ENCODE assay signal across 7 mouse cellular contexts in the genomic region with DNA sequence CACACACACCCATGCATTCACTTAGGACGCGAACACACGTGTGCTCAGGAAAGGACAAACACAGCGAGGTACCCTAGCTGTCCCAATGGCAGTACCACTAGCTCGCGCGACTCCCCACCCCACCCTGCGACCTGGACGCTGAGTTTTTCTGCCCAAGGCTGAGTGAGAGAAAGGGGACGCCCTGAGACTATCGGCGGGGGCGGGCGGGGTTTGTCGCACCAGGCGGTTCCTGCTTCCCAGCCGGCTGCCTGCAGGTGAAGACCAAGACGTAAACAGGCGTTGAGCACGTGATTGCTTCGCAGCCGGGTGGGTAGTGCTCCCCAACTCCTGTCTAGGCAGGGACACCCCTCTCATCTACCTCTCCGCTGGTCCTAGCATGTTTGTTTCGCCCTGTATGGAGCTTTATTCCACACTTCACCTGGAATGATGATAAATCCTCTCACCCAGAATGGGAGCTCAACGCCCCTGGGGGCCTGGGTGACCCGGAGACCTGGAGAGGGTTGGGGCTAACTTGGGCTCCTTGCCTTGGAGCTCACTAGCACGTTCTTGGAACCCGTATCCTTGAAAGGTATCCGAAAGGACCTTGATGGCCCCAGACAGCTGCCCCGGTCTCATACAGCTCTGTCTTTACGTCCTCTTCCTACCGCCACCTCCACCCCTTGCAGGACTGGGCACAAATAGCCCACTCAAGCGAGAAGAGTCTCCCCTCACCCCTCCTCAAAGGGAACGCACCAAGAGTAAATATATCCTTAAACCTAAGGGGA. TPM values are rescaled to one million over a fixed set of nuclear protein-coding genes. Genes with fewer than 3 reads are reported as not detected.
DNase-seq lines count a peak whose midpoint lies in the region; ATAC-seq and TF ChIP-seq lines count a peak whose summit lies in the region.

No protein-coding gene starts in this region.

- peak in 1 of 2 experiments; percentile 21; a peak in 1 of 4 replicates for TF ChIP-seq POLR2A in MEL (IDR thresholded peaks at IDR 0.05; ENCODE audit: control insufficient read depth in 1 of 2, insufficient read depth in 1 of 2, low read depth in 1 of 2, low read length in 2 of 2, poor library complexity in 1 of 2)
- no peak for TF ChIP-seq POLR2A in bone marrow macrophage, adult 2 months (IDR thresholded peaks at IDR 0.05; ENCODE audit: borderline replicate concordance, low read depth, low read length)

- peak overlapping the region; percentile 69 to 93 for H3K4me3 ChIP-seq in MEL (ENCODE audit: control insufficient read depth in 1 of 2, insufficient read depth in 1 of 2, low read depth in 2 of 2, low read length in 2 of 2)
- peak overlapping the region; percentile 66 for H3K4me3 ChIP-seq in bone marrow macrophage, adult 2 months (ENCODE audit: insufficient read depth, low read length)
- H3K4me3 ChIP-seq in forebrain, embryonic 11.5 days (ENCODE audit: low read depth, low read length) = peak overlapping the region; percentile 42
- H3K4me3 ChIP-seq in limb, embryonic 11.5 days (ENCODE audit: low read depth, low read length) = peak overlapping the region; percentile 78
- H3K4me3 ChIP-seq in midbrain, embryonic 12.5 days = peak overlapping the region; percentile 76
- peak overlapping the region; percentile 55 for H3K4me3 ChIP-seq in stomach, embryonic 16.5 days (replicated peaks; ENCODE audit: low read length)

- WGBS in forebrain, embryonic 11.5 days = under 1% methylated on average over 34 of the region's 34 CpGs
- WGBS in limb, embryonic 11.5 days = 0% methylated on average over 34 of the region's 34 CpGs
- WGBS in midbrain, embryonic 12.5 days = under 1% methylated on average over 34 of the region's 34 CpGs
- WGBS in stomach, embryonic 16.5 days = under 1% methylated on average over 34 of the region's 34 CpGs

- 0 out of 2 replicates have a peak, but pooled peaks have one; percentile 13 for ATAC-seq in forebrain, embryonic 11.5 days (replicated peaks; ENCODE audit: low FRiP score)
- no peak for ATAC-seq in limb, embryonic 11.5 days (ENCODE audit: insufficient number of reproducible peaks, low FRiP score, low TSS enrichment, low read depth)
- peak; percentile 21; the same call in 1 of the 2 replicates for ATAC-seq in midbrain, embryonic 12.5 days (ENCODE audit: low FRiP score, low read depth)
- ATAC-seq in stomach, embryonic 16.5 days (ENCODE audit: insufficient read depth, low FRiP score) = no peak

- TF ChIP-seq CTCF in MEL (IDR thresholded peaks at IDR 0.05 in 2 of 3, conservative IDR thresholded peaks at IDR 0.05 in 1 of 3; ENCODE audit: control insufficient read depth in 1 of 3, insufficient read depth in 1 of 3, low read depth in 2 of 3, low read length in 3 of 3, poor library complexity in 1 of 3, severe bottlenecking in 1 of 3) = no peak
- no peak for TF ChIP-seq CTCF in bone marrow macrophage, adult 2 months (IDR thresholded peaks at IDR 0.05; ENCODE audit: low read depth, low read length)

- peak overlapping the region; percentile 67 for H3K27ac ChIP-seq in MEL (ENCODE audit: control insufficient read depth, low read depth, low read length)
- no peak overlapping the region for H3K27ac ChIP-seq in bone marrow macrophage, adult 2 months (ENCODE audit: insufficient read depth, low read depth, low read length)
- peak overlapping the region; percentile 96 for H3K27ac ChIP-seq in forebrain, embryonic 11.5 days (ENCODE audit: low read depth, low read length)
- H3K27ac ChIP-seq in limb, embryonic 11.5 days (replicated peaks; ENCODE audit: low read depth, low read length) = peak overlapping the region; percentile 92
- H3K27ac ChIP-seq in midbrain, embryonic 12.5 days (replicated peaks) = peak overlapping the region; percentile 97
- peak overlapping the region; percentile 99 for H3K27ac ChIP-seq in stomach, embryonic 16.5 days (ENCODE audit: low read length)

- H3K79me2 ChIP-seq in MEL (ENCODE audit: control insufficient read depth, insufficient read depth, low read length, poor library complexity) = no peaks in the 10 kb centered on the region; the same call in 1 of the 2 replicates

- H3K36me3 ChIP-seq in MEL (ENCODE audit: control insufficient read depth in 1 of 2, insufficient read depth in 2 of 2, low read length in 2 of 2) = peaks cover 0 to 7% of the 10 kb centered on the region in 2 experiments; a peak in 2 of 4 replicates
- H3K36me3 ChIP-seq in forebrain, embryonic 11.5 days (ENCODE audit: control insufficient read depth, insufficient read depth, low read length) = no peaks in the 10 kb centered on the region; the same call in 1 of the 2 replicates
- peaks cover 5% of the 10 kb centered on the region; the same call in 1 of the 2 replicates for H3K36me3 ChIP-seq in limb, embryonic 11.5 days (ENCODE audit: control insufficient read depth, insufficient read depth, low read length)
- peaks cover 16% of the 10 kb centered on the region for H3K36me3 ChIP-seq in midbrain, embryonic 12.5 days
- H3K36me3 ChIP-seq in stomach, embryonic 16.5 days (ENCODE audit: control insufficient read depth, insufficient read depth, low read length) = peaks cover 6% of the 10 kb centered on the region; the same call in 1 of the 2 replicates

- peak overlapping the region; percentile 63 for H3K9ac ChIP-seq in MEL (ENCODE audit: control insufficient read depth, low read depth, low read length, poor library complexity, severe bottlenecking)
- H3K9ac ChIP-seq in forebrain, embryonic 11.5 days (ENCODE audit: low read length) = peak overlapping the region; percentile 57
- H3K9ac ChIP-seq in limb, embryonic 11.5 days (ENCODE audit: low read length) = peak overlapping the region; percentile 75
- peak overlapping the region; percentile 54 for H3K9ac ChIP-seq in midbrain, embryonic 12.5 days (replicated peaks)
- H3K9ac ChIP-seq in stomach, embryonic 16.5 days (ENCODE audit: low read length) = peak overlapping the region; percentile 81

- H3K4me2 ChIP-seq in forebrain, embryonic 11.5 days (ENCODE audit: low read depth, low read length, severe bottlenecking) = peak overlapping the region; percentile 90
- peak overlapping the region; percentile 95 for H3K4me2 ChIP-seq in limb, embryonic 11.5 days (ENCODE audit: low read depth, severe bottlenecking)
- H3K4me2 ChIP-seq in midbrain, embryonic 12.5 days (replicated peaks) = peak overlapping the region; percentile 74
- H3K4me2 ChIP-seq in stomach, embryonic 16.5 days (ENCODE audit: low read depth, low read length) = peak overlapping the region; percentile 94

- no peaks in the 10 kb centered on the region for H3K9me3 ChIP-seq in MEL (replicated peaks; ENCODE audit: insufficient read depth, low read length)
- no peaks in the 10 kb centered on the region for H3K9me3 ChIP-seq in forebrain, embryonic 11.5 days (ENCODE audit: control insufficient read depth, low read length)
- H3K9me3 ChIP-seq in limb, embryonic 11.5 days (ENCODE audit: control insufficient read depth, low read length) = no peaks in the 10 kb centered on the region
- no peaks in the 10 kb centered on the region for H3K9me3 ChIP-seq in midbrain, embryonic 12.5 days
- no peaks in the 10 kb centered on the region for H3K9me3 ChIP-seq in stomach, embryonic 16.5 days (replicated peaks; ENCODE audit: control insufficient read depth, low read length)

- DNase-seq in MEL (ENCODE audit: low read depth, low spot score) = peak; percentile 89
- peak; percentile 73 for DNase-seq in forebrain, embryonic 11.5 days (ENCODE audit: low spot score)
- DNase-seq in heart, postnatal 4 days = peak; percentile 61
- DNase-seq in limb, embryonic 11.5 days (ENCODE audit: low spot score) = peak; percentile 68

- H3K27me3 ChIP-seq in MEL (ENCODE audit: control insufficient read depth in 1 of 2, insufficient read depth in 2 of 2, low read length in 2 of 2) = no peaks in the 10 kb centered on the region
- no peaks in the 10 kb centered on the region for H3K27me3 ChIP-seq in forebrain, embryonic 11.5 days (ENCODE audit: control insufficient read depth, insufficient read depth, low read length)
- H3K27me3 ChIP-seq in limb, embryonic 11.5 days (ENCODE audit: control insufficient read depth, insufficient read depth, low read length) = no peaks in the 10 kb centered on the region
- H3K27me3 ChIP-seq in midbrain, embryonic 12.5 days = peaks cover 5% of the 10 kb centered on the region; the same call in 1 of the 2 replicates
- H3K27me3 ChIP-seq in stomach, embryonic 16.5 days (ENCODE audit: control insufficient read depth, insufficient read depth, low read length) = no peaks in the 10 kb centered on the region

- no peak for TF ChIP-seq RAD21 in MEL (IDR thresholded peaks at IDR 0.05; ENCODE audit: low read depth, low read length)

- TF ChIP-seq EP300 in MEL (IDR thresholded peaks at IDR 0.05; ENCODE audit: low read depth in 1 of 2, low read length in 2 of 2) = no peak

- H3K4me1 ChIP-seq in MEL (ENCODE audit: control insufficient read depth in 1 of 2, insufficient read depth in 2 of 2, low read length in 2 of 2) = peaks cover 6 to 12% of the 10 kb centered on the region in 2 experiments
- H3K4me1 ChIP-seq in bone marrow macrophage, adult 2 months (ENCODE audit: control insufficient read depth, insufficient read depth, low read length) = peaks cover 12% of the 10 kb centered on the region
- H3K4me1 ChIP-seq in forebrain, embryonic 11.5 days (replicated peaks; ENCODE audit: control insufficient read depth, insufficient read depth, low read length) = peaks cover 29% of the 10 kb centered on the region
- H3K4me1 ChIP-seq in limb, embryonic 11.5 days (ENCODE audit: control insufficient read depth, insufficient read depth, low read length) = peaks cover 43% of the 10 kb centered on the region
- peaks cover 62% of the 10 kb centered on the region for H3K4me1 ChIP-seq in midbrain, embryonic 12.5 days
- H3K4me1 ChIP-seq in stomach, embryonic 16.5 days (ENCODE audit: control insufficient read depth, insufficient read depth, low read length) = peaks cover 47% of the 10 kb centered on the region

RNA-seq across cellular contexts. Expression of a gene that starts 1.5 kb away (rescaled TPM):
- 4.0 and 4.2 TPM in 2 replicates for total RNA-seq in MEL (2012; rRNA removed)
- polyA plus RNA-seq in MEL (2012; ENCODE audit: insufficient read depth in 1 of 2, insufficient read length in 2 of 2, low read depth in 1 of 2, low replicate concordance in 2 of 2, missing spikeins in 1 of 2) = 10 to 100 TPM in 1 of 2 experiments, not detected in 1; 13.1 TPM
- polyA plus RNA-seq in bone marrow macrophage, adult 2 months (2012; ENCODE audit: insufficient read depth, insufficient read length, missing spikeins) = 3.0 and 3.6 TPM in 2 replicates
- polyA plus RNA-seq in forebrain, embryonic 11.5 days (2014; fragmentation: Nextera tagmentation; extraction: Ambion mirVana) = 52.7 and 56.9 TPM in 2 replicates
- total RNA-seq in heart, postnatal 4 days (2021) = 10 to 100 TPM; 52.6 to 68.0 TPM
- 64.4 and 71.7 TPM in 2 replicates for polyA plus RNA-seq in limb, embryonic 11.5 days (2014; fragmentation: Nextera tagmentation; extraction: Ambion mirVana)
- 69.5 and 70.3 TPM in 2 replicates for polyA plus RNA-seq in midbrain, embryonic 12.5 days (2016; fragmentation: Nextera tagmentation; extraction: Ambion mirVana)
- 27.7 and 36.0 TPM in 2 replicates for polyA plus RNA-seq in stomach, embryonic 16.5 days (2015; fragmentation: Nextera tagmentation; extraction: Ambion mirVana)

RNA-seq across cellular contexts. Expression of a gene that starts 9.5 kb away (rescaled TPM):
- 136 and 145 TPM in 2 replicates for total RNA-seq in MEL (2012; rRNA removed)
- polyA plus RNA-seq in MEL (2012; ENCODE audit: insufficient read depth in 1 of 2, insufficient read length in 2 of 2, low read depth in 1 of 2, low replicate concordance in 2 of 2, missing spikeins in 1 of 2) = 100 to 1,000 TPM in 1 of 2 experiments, not detected in 1; 136 TPM
- 38.5 and 42.1 TPM in 2 replicates for polyA plus RNA-seq in bone marrow macrophage, adult 2 months (2012; ENCODE audit: insufficient read depth, insufficient read length, missing spikeins)
- polyA plus RNA-seq in forebrain, embryonic 11.5 days (2014; fragmentation: Nextera tagmentation; extraction: Ambion mirVana) = 71.4 and 78.1 TPM in 2 replicates
- total RNA-seq in heart, postnatal 4 days (2021) = 10 to 100 TPM; 45.3 to 45.5 TPM
- 69.3 and 73.6 TPM in 2 replicates for polyA plus RNA-seq in limb, embryonic 11.5 days (2014; fragmentation: Nextera tagmentation; extraction: Ambion mirVana)
- polyA plus RNA-seq in midbrain, embryonic 12.5 days (2016; fragmentation: Nextera tagmentation; extraction: Ambion mirVana) = 70.3 and 78.7 TPM in 2 replicates
- polyA plus RNA-seq in stomach, embryonic 16.5 days (2015; fragmentation: Nextera tagmentation; extraction: Ambion mirVana) = 62.2 and 64.9 TPM in 2 replicates

RNA-seq across cellular contexts. Expression of a gene that starts 10.2 kb away (rescaled TPM):
- total RNA-seq in MEL (2012; rRNA removed) = 35.9 and 37.5 TPM in 2 replicates
- polyA plus RNA-seq in MEL (2012; ENCODE audit: insufficient read depth in 1 of 2, insufficient read length in 2 of 2, low read depth in 1 of 2, low replicate concordance in 2 of 2, missing spikeins in 1 of 2) = 10 to 100 TPM in 1 of 2 experiments, not detected in 1; 55.6 TPM
- 4.4 and 5.5 TPM in 2 replicates for polyA plus RNA-seq in bone marrow macrophage, adult 2 months (2012; ENCODE audit: insufficient read depth, insufficient read length, missing spikeins)
- polyA plus RNA-seq in forebrain, embryonic 11.5 days (2014; fragmentation: Nextera tagmentation; extraction: Ambion mirVana) = 18.4 and 19.9 TPM in 2 replicates
- total RNA-seq in heart, postnatal 4 days (2021) = 10 to 100 TPM; 12.3 to 14.4 TPM
- polyA plus RNA-seq in limb, embryonic 11.5 days (2014; fragmentation: Nextera tagmentation; extraction: Ambion mirVana) = 19.0 and 25.4 TPM in 2 replicates
- polyA plus RNA-seq in midbrain, embryonic 12.5 days (2016; fragmentation: Nextera tagmentation; extraction: Ambion mirVana) = 24.1 and 24.5 TPM in 2 replicates
- polyA plus RNA-seq in stomach, embryonic 16.5 days (2015; fragmentation: Nextera tagmentation; extraction: Ambion mirVana) = 17.1 and 17.2 TPM in 2 replicates

RNA-seq across cellular contexts. Expression of a gene that starts 26.8 kb away (rescaled TPM):
- 0.10 and 0.15 TPM in 2 replicates for total RNA-seq in MEL (2012; rRNA removed)
- under 1 TPM in 1 of 2 experiments, not detected in 1; 0.47 TPM for polyA plus RNA-seq in MEL (2012; ENCODE audit: insufficient read depth in 1 of 2, insufficient read length in 2 of 2, low read depth in 1 of 2, low replicate concordance in 2 of 2, missing spikeins in 1 of 2)
- polyA plus RNA-seq in bone marrow macrophage, adult 2 months (2012; ENCODE audit: insufficient read depth, insufficient read length, missing spikeins) = 0.25 TPM in 1 of 2 replicates, not detected in the other
- 7.1 and 7.4 TPM in 2 replicates for polyA plus RNA-seq in forebrain, embryonic 11.5 days (2014; fragmentation: Nextera tagmentation; extraction: Ambion mirVana)
- 1 to 10 TPM; 1.2 to 2.0 TPM for total RNA-seq in heart, postnatal 4 days (2021)
- 5.3 and 5.9 TPM in 2 replicates for polyA plus RNA-seq in limb, embryonic 11.5 days (2014; fragmentation: Nextera tagmentation; extraction: Ambion mirVana)
- polyA plus RNA-seq in midbrain, embryonic 12.5 days (2016; fragmentation: Nextera tagmentation; extraction: Ambion mirVana) = 8.8 TPM in 2 replicates
- polyA plus RNA-seq in stomach, embryonic 16.5 days (2015; fragmentation: Nextera tagmentation; extraction: Ambion mirVana) = 4.6 and 5.5 TPM in 2 replicates

RNA-seq across cellular contexts. Expression of a gene that starts 29.8 kb away (rescaled TPM):
- 0.08 and 0.10 TPM in 2 replicates for total RNA-seq in MEL (2012; rRNA removed)
- polyA plus RNA-seq in MEL (2012; ENCODE audit: insufficient read depth in 1 of 2, insufficient read length in 2 of 2, low read depth in 1 of 2, low replicate concordance in 2 of 2, missing spikeins in 1 of 2) = under 1 TPM in 1 of 2 experiments, not detected in 1; 0.56 TPM
- polyA plus RNA-seq in bone marrow macrophage, adult 2 months (2012; ENCODE audit: insufficient read depth, insufficient read length, missing spikeins) = not detected in 2 replicates
- polyA plus RNA-seq in forebrain, embryonic 11.5 days (2014; fragmentation: Nextera tagmentation; extraction: Ambion mirVana) = 0.61 and 0.63 TPM in 2 replicates
- not detected for total RNA-seq in heart, postnatal 4 days (2021)
- 0.14 and 0.21 TPM in 2 replicates for polyA plus RNA-seq in limb, embryonic 11.5 days (2014; fragmentation: Nextera tagmentation; extraction: Ambion mirVana)
- polyA plus RNA-seq in midbrain, embryonic 12.5 days (2016; fragmentation: Nextera tagmentation; extraction: Ambion mirVana) = 0.46 and 0.84 TPM in 2 replicates
- 0.21 and 0.48 TPM in 2 replicates for polyA plus RNA-seq in stomach, embryonic 16.5 days (2015; fragmentation: Nextera tagmentation; extraction: Ambion mirVana)

Comparison
In these comparisons a context has a peak if more than half of its experiments do, and no peak if none do; other contexts are left out.
1. ATAC-seq: peak in forebrain, embryonic 11.5 days (single experiment) and midbrain, embryonic 12.5 days (single experiment); none in limb, embryonic 11.5 days (single experiment) and stomach, embryonic 16.5 days (single experiment).
2. Peak in every context shown above with its lines, with median percentiles within 50 percentile points of each other: DNase-seq, H3K4me3 ChIP-seq, H3K9ac ChIP-seq and H3K4me2 ChIP-seq.